Mouse (Mus musculus): ENCODE results near the gene Dck. TPM values are rescaled to one million over a fixed set of nuclear protein-coding genes. Genes with fewer than 3 reads are reported as not detected.

Dck gene
- polyA plus RNA-seq, 1 experiment = 1.3 TPM

DNA sequence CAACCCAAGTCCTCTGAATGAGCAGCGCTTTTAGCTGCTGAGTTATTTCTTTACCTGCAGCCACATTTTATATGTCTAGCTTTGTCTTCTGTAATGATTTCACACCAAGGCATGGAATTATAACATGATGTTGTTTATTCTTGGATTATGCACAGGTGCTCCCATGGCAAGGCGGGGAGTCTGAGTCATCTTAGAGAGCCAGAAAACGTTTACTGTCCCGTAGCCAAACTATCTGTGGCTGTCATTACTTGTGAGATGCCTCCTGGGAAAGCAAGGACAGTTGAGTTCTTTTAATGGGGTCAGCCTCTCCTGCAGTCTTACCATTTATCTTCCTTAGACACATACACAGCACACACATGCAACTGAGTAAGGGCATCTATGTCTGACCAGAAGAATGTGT lies 40.8 kb downstream of the Dck start:
- no peak for TF ChIP-seq CTCF (IDR thresholded peaks at IDR 0.05; ENCODE audit: extremely low read depth, insufficient read length, insufficient replicate concordance, low read depth, low read length)
- no peak for TF ChIP-seq POLR2A (IDR thresholded peaks at IDR 0.05; ENCODE audit: low read depth, low read length)
- Histone ChIP-seq H3K36me3 (ENCODE audit: control insufficient read depth, insufficient read depth, low read length) (no peaks in the 10 kb centered on the region), H3K4me3 (ENCODE audit: low read depth, low read length) (no peak overlapping the region), H3K4me1 (ENCODE audit: control insufficient read depth, insufficient read depth, insufficient read length, low read length) (no peaks in the 10 kb centered on the region), H3K27ac (ENCODE audit: insufficient read depth, low read depth, low read length) (no peak overlapping the region), H3K27me3 (ENCODE audit: control insufficient read depth, insufficient read depth, low read length) (no peaks in the 10 kb centered on the region)
- 65% methylated on average over 4 of the region's 4 CpGs for WGBS

DNA sequence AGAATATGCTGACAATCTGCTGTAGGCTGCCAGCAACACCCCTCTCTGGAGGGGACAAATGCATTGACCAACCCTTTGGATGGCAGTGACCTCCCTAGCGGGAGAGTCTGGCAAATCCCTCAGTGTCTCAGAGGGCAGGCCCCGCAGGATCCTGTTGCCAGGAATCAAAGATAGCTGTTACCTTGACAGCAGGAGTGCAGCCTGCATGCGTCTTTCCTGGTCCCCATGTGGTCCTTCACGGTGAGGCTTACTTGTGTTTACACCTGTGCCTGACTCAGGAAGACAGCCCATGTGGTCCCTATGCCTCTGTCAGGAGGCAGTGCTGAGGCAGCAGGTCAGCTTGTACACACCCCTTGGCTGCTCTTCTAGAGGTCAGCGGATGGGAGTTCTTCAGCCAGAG lies 41.5 kb downstream of the Dck start:
- 46% methylated on average over 5 of the region's 5 CpGs for WGBS
- no peaks in the 10 kb centered on the region for H3K4me1 ChIP-seq (ENCODE audit: control insufficient read depth, insufficient read depth, insufficient read length, low read length)
- H3K27me3 ChIP-seq (ENCODE audit: control insufficient read depth, insufficient read depth, low read length) = no peaks in the 10 kb centered on the region
- H3K36me3 ChIP-seq (ENCODE audit: control insufficient read depth, insufficient read depth, low read length) = no peaks in the 10 kb centered on the region
- no peak overlapping the region for H3K4me3 ChIP-seq (ENCODE audit: low read depth, low read length)
- no peak for TF ChIP-seq CTCF (IDR thresholded peaks at IDR 0.05; ENCODE audit: extremely low read depth, insufficient read length, insufficient replicate concordance, low read depth, low read length)
- TF ChIP-seq POLR2A (IDR thresholded peaks at IDR 0.05; ENCODE audit: low read depth, low read length) = no peak
- no peak overlapping the region for H3K27ac ChIP-seq (ENCODE audit: insufficient read depth, low read depth, low read length)

DNA sequence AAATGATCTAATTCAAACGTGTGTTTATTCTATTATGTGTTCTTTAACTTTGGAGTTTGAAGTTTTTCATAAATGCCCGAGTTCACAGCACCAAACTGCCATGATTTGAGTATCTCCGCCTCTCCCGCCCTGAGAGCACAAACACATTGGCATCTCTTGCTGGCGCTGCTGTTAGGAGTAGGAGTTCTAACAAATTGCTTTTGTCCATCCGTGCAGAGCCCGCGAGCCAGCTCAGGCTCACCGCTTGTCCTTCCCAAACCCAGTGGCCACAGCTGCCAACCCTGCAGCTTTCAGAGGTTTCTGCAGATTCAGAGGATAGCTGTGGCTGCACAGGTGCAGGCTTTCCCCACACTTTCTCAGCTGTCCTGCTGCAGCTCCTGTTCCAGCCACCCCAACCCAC lies 42.5 kb downstream of the Dck start:
- H3K4me1 ChIP-seq (ENCODE audit: control insufficient read depth, insufficient read depth, insufficient read length, low read length) = no peaks in the 10 kb centered on the region
- no peak overlapping the region for H3K27ac ChIP-seq (ENCODE audit: insufficient read depth, low read depth, low read length)
- H3K36me3 ChIP-seq (ENCODE audit: control insufficient read depth, insufficient read depth, low read length) = no peaks in the 10 kb centered on the region
- 61% methylated on average over 9 of the region's 9 CpGs for WGBS
- TF ChIP-seq POLR2A (IDR thresholded peaks at IDR 0.05; ENCODE audit: low read depth, low read length) = no peak
- TF ChIP-seq CTCF (IDR thresholded peaks at IDR 0.05; ENCODE audit: extremely low read depth, insufficient read length, insufficient replicate concordance, low read depth, low read length) = no peak
- no peak overlapping the region for H3K4me3 ChIP-seq (ENCODE audit: low read depth, low read length)
- H3K27me3 ChIP-seq (ENCODE audit: control insufficient read depth, insufficient read depth, low read length) = no peaks in the 10 kb centered on the region

DNA sequence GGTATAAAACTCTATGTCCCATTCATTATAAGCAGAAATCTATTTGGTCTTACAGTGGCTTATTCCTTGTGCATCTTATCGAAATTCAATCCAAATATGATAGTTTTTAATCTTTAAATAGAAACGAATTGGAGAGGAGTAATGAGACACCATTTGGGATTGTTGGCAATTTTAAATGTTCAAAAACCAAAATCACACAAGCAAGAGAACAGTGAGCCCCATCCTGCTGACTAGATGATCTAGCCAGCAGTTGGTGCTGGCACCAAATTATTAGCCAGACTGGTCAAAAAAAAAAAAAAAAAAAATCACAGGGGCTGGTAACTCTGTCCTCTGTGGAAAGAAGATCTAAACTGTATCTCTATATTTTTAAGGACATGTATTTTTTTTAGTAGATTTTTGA lies 48.4 kb downstream of the Dck start:
- Histone ChIP-seq H3K27me3 (ENCODE audit: control insufficient read depth, insufficient read depth, low read length) (no peaks in the 10 kb centered on the region), H3K4me3 (ENCODE audit: low read depth, low read length) (no peak overlapping the region), H3K27ac (ENCODE audit: insufficient read depth, low read depth, low read length) (no peak overlapping the region), H3K4me1 (ENCODE audit: control insufficient read depth, insufficient read depth, insufficient read length, low read length) (peaks cover 2% of the 10 kb centered on the region; the same call in 1 of the 2 replicates), H3K36me3 (ENCODE audit: control insufficient read depth, insufficient read depth, low read length) (no peaks in the 10 kb centered on the region)
- 85% methylated on average over 2 of the region's 2 CpGs for WGBS
- TF ChIP-seq CTCF (IDR thresholded peaks at IDR 0.05; ENCODE audit: extremely low read depth, insufficient read length, insufficient replicate concordance, low read depth, low read length) (no peak), POLR2A (IDR thresholded peaks at IDR 0.05; ENCODE audit: low read depth, low read length) (no peak)

DNA sequence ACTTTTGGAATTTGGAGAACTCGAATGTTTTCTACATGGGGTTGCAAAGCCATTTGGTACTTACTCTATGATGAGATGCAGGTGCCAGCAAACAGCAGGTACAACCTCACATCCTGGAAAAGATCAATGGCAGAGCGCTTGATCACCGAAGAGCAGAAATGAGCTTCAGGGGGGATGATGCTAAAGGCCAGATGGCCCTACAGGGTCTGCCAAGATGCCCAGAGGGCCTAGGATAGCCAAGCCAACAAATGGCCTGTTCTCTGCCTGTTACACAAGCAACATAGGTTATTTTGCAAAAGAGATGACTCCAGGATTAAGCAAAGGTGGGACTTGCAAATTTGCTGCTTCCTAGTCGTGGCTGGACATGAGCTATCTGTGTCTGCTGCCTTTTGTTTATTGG lies 49.8 kb downstream of the Dck start:
- TF ChIP-seq CTCF (IDR thresholded peaks at IDR 0.05; ENCODE audit: extremely low read depth, insufficient read length, insufficient replicate concordance, low read depth, low read length) (no peak), POLR2A (IDR thresholded peaks at IDR 0.05; ENCODE audit: low read depth, low read length) (no peak)
- Histone ChIP-seq H3K27ac (ENCODE audit: insufficient read depth, low read depth, low read length) (no peak overlapping the region), H3K4me3 (ENCODE audit: low read depth, low read length) (no peak overlapping the region), H3K27me3 (ENCODE audit: control insufficient read depth, insufficient read depth, low read length) (no peaks in the 10 kb centered on the region), H3K4me1 (ENCODE audit: control insufficient read depth, insufficient read depth, insufficient read length, low read length) (peaks cover 2% of the 10 kb centered on the region; the same call in 1 of the 2 replicates), H3K36me3 (ENCODE audit: control insufficient read depth, insufficient read depth, low read length) (no peaks in the 10 kb centered on the region)
- WGBS = 92% methylated on average over 4 of the region's 4 CpGs

DNA sequence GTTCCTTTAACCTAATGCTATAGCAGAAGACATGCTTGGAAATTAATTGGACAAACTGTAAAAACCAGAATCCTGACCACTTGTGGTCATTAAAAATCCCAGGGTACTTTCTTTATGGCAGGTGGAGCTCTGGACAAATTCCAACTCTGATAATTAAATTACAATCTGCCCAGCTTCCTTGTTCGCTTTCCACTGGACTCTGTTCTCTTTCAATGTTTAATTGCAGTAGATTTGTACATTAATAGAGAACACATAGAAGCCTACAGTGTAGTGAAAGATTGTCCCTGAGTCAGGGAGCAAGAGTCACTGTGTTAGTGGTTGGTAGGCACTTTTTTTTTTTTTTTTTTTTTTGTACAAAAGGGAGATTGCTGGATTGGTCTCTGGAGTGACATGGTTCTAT lies 56.7 kb downstream of the Dck start:
- WGBS = 14% methylated on average over 1 of the region's 1 CpGs

DNA sequence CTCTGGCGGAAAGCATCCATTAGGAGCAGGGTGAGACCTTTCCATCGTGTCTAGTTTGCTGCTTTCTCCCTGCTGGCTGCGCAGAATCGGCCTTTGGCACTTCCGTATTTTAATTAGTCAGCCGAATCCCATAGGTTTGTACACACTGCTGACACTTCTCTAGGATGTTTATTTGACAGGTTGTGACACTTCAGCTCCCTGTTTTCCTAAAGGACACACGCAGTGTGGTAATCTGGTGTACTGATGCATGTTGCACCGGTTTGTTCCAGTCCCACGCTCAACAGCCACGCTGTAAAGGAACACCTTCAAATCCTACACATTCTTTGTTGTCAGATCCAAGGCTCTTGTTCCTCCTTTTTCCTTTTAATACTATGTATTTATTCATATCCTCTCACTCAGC lies 60.0 kb downstream of the Dck start:
- 79% methylated on average over 10 of the region's 10 CpGs for WGBS

More for the DNA sequence above, 56.7 kb downstream of the Dck start:
- Histone ChIP-seq H3K27ac (ENCODE audit: insufficient read depth, low read depth, low read length) (peak overlapping the region; percentile 78; the same call in 1 of the 2 replicates), H3K36me3 (ENCODE audit: control insufficient read depth, insufficient read depth, low read length) (no peaks in the 10 kb centered on the region), H3K4me3 (ENCODE audit: low read depth, low read length) (no peak overlapping the region), H3K4me1 (ENCODE audit: control insufficient read depth, insufficient read depth, insufficient read length, low read length) (peaks cover 10% of the 10 kb centered on the region; the same call in 1 of the 2 replicates), H3K27me3 (ENCODE audit: control insufficient read depth, insufficient read depth, low read length) (no peaks in the 10 kb centered on the region)
- TF ChIP-seq CTCF (IDR thresholded peaks at IDR 0.05; ENCODE audit: extremely low read depth, insufficient read length, insufficient replicate concordance, low read depth, low read length) (no peak), POLR2A (IDR thresholded peaks at IDR 0.05; ENCODE audit: low read depth, low read length) (no peak)

More for the DNA sequence above, 60.0 kb downstream of the Dck start:
- Histone ChIP-seq H3K27ac (ENCODE audit: insufficient read depth, low read depth, low read length) (no peak overlapping the region), H3K27me3 (ENCODE audit: control insufficient read depth, insufficient read depth, low read length) (no peaks in the 10 kb centered on the region), H3K4me3 (ENCODE audit: low read depth, low read length) (no peak overlapping the region), H3K4me1 (ENCODE audit: control insufficient read depth, insufficient read depth, insufficient read length, low read length) (peaks cover 7% of the 10 kb centered on the region; the same call in 1 of the 2 replicates), H3K36me3 (ENCODE audit: control insufficient read depth, insufficient read depth, low read length) (no peaks in the 10 kb centered on the region)
- TF ChIP-seq CTCF (IDR thresholded peaks at IDR 0.05; ENCODE audit: extremely low read depth, insufficient read length, insufficient replicate concordance, low read depth, low read length) = no peak
- no peak for TF ChIP-seq POLR2A (IDR thresholded peaks at IDR 0.05; ENCODE audit: low read depth, low read length)
